Mouse (Mus musculus): Measurements from ENCODE around the gene Camp.
A peak's percentile ranks its signal among the peaks of the same experiment; 100 is the strongest.
"Not testable (repeated sequence)": the region's sequence is repeated elsewhere in the genome, so short reads cannot be mapped to it uniquely, and the experiment has no call there.

The Camp gene

GRCm38 (mm10) chr9:109854341-109854740 lies 4.9 kb upstream of the Camp start:
- DNase-seq (ENCODE audit: low spot score in 2 of 2): no peak

GRCm38 (mm10) chr9:109850099-109850498 lies 682 bp upstream of the Camp start:
- DNase-seq (ENCODE audit: low spot score in 2 of 2): no peak

GRCm38 (mm10) chr9:109833088-109833412 lies 16.4 kb downstream of the Camp start:
- no peak for DNase-seq (ENCODE audit: low spot score in 2 of 2)

- peak; percentile 87 to 88 for DNase-seq (ENCODE audit: low spot score in 2 of 2)
Measured at GRCm38 (mm10) chr9:109832391-109833087, 16.9 kb downstream of the Camp start, which contains the start of gene Nme6. TSS of gene Nme6 (plus strand) at chr9:109832749.

GRCm38 (mm10) chr9:109826181-109826580 lies 23.2 kb downstream of the Camp start:
- DNase-seq (ENCODE audit: low spot score in 2 of 2): no peak

- DNase-seq (ENCODE audit: low spot score in 2 of 2): no peak
Measured at GRCm38 (mm10) chr9:109825739-109826138, 23.7 kb downstream of the Camp start.

GRCm38 (mm10) chr9:109816341-109816740 lies 33.1 kb downstream of the Camp start:
- DNase-seq (ENCODE audit: low spot score in 2 of 2): no peak

GRCm38 (mm10) chr9:109813424-109813823 lies 36.0 kb downstream of the Camp start:
- peak in 1 of 2 experiments; percentile 20 for DNase-seq (ENCODE audit: low spot score in 2 of 2)

GRCm38 (mm10) chr9:109811980-109812379 lies 37.4 kb downstream of the Camp start, which contains the start of gene Spink8:
TSS of gene Spink8 (plus strand) at chr9:109812280.
- no peak for DNase-seq (ENCODE audit: low spot score in 2 of 2)

GRCm38 (mm10) chr9:109807898-109808297 lies 41.5 kb downstream of the Camp start:
- DNase-seq (ENCODE audit: low spot score in 2 of 2): no peak

- no peak for DNase-seq (ENCODE audit: low spot score in 2 of 2)
Measured at GRCm38 (mm10) chr9:109806695-109807293, 42.6 kb downstream of the Camp start.

- DNase-seq (ENCODE audit: low spot score in 2 of 2): no peak
Measured at GRCm38 (mm10) chr9:109806260-109806659, 43.2 kb downstream of the Camp start.

- DNase-seq (ENCODE audit: low spot score in 2 of 2): not testable (repeated sequence)
Measured at GRCm38 (mm10) chr9:109805596-109805995, 43.8 kb downstream of the Camp start.

GRCm38 (mm10) chr9:109798051-109798450 lies 51.4 kb downstream of the Camp start:
- DNase-seq (ENCODE audit: low spot score in 2 of 2): peak; percentile 20 to 24
